8 mouse cellular contexts compared by ENCODE assay signal in the genomic region with DNA sequence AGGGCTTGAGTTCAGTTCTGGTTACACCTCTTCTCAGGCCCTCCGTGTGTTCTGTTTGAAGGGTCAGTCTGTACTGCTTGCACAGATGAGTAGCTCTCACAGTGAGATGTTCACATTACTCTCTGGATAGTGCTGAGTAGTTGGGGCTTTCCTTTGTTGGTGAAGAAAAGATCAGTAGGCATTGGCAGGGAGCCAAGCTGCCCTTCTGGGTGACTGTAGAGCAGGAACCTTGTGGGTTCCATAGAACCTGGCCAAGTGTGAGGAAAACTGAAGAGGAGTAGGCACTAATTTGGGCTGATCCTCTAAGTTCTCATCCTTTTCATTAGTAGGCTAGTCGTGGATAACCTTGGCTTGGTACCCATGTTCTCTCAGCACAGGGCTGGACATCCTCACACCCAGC. TPM values are rescaled to one million over a fixed set of nuclear protein-coding genes. Genes with fewer than 3 reads are reported as not detected.
DNase-seq lines count a peak whose midpoint lies in the region; ATAC-seq lines count a peak whose summit lies in the region.

No protein-coding gene starts in this region.

- no peak overlapping the region for H3K4me3 ChIP-seq in kidney, embryonic 14.5 days (ENCODE audit: low read length)

- no peaks in the 10 kb centered on the region for H3K27me3 ChIP-seq in kidney, embryonic 14.5 days (ENCODE audit: control insufficient read depth, insufficient read depth, low read length)

- H3K4me2 ChIP-seq in kidney, embryonic 14.5 days (replicated peaks; ENCODE audit: low read depth, low read length) = no peak overlapping the region

- ATAC-seq in kidney, embryonic 14.5 days (ENCODE audit: low FRiP score, low TSS enrichment) = no peak

- DNase-seq in cerebellum, postnatal 14 days = peak; percentile 42 to 54
- no peak for DNase-seq in cerebellum, postnatal 4 days (ENCODE audit: low spot score in 2 of 2)
- DNase-seq in kidney, adult 9 months = peak; percentile 43
- peak; percentile 59 for DNase-seq in right cerebral cortex, postnatal 14 days
- no peak for DNase-seq in right cerebral cortex, postnatal 4 days
- DNase-seq in urinary bladder, adult 18-20 months (ENCODE audit: low spot score in 2 of 2) = no peak
- DNase-seq in gastrocnemius, adult 18-20 months (ENCODE audit: low spot score) = no peak

- no peaks in the 10 kb centered on the region for H3K9me3 ChIP-seq in kidney, embryonic 14.5 days (ENCODE audit: control insufficient read depth, low read length)

- no peak overlapping the region for H3K27ac ChIP-seq in kidney, embryonic 14.5 days (ENCODE audit: low read depth, low read length)

- H3K9ac ChIP-seq in kidney, embryonic 14.5 days (ENCODE audit: low read depth, low read length) = no peak overlapping the region

- H3K4me1 ChIP-seq in kidney, embryonic 14.5 days (ENCODE audit: control insufficient read depth, insufficient read depth, low read length) = peaks cover 8% of the 10 kb centered on the region

- 82% methylated on average over 2 of the region's 2 CpGs for WGBS in kidney, embryonic 14.5 days

- no peaks in the 10 kb centered on the region for H3K36me3 ChIP-seq in kidney, embryonic 14.5 days (ENCODE audit: control insufficient read depth, insufficient read depth, low read length)

RNA-seq across cellular contexts. Expression of a gene that starts 21.4 kb away (rescaled TPM):
- polyA plus RNA-seq in kidney, embryonic 14.5 days (2014; fragmentation: Nextera tagmentation; extraction: Ambion mirVana) = 17.1 and 26.1 TPM in 2 replicates
- 10 to 100 TPM; 23.4 to 28.6 TPM for total RNA-seq in gastrocnemius, adult 18-20 months (2021)

RNA-seq across cellular contexts. Expression of a gene that starts 42.7 kb away (rescaled TPM):
- polyA plus RNA-seq in kidney, embryonic 14.5 days (2014; fragmentation: Nextera tagmentation; extraction: Ambion mirVana) = 0.20 and 0.46 TPM in 2 replicates
- total RNA-seq in gastrocnemius, adult 18-20 months (2021) = under 1 TPM; 0.41 to 0.90 TPM

RNA-seq across cellular contexts. Expression of a gene that starts 58.2 kb away (rescaled TPM):
- polyA plus RNA-seq in kidney, embryonic 14.5 days (2014; fragmentation: Nextera tagmentation; extraction: Ambion mirVana) = 8.0 and 16.8 TPM in 2 replicates
- total RNA-seq in gastrocnemius, adult 18-20 months (2021) = 1 to 10 TPM; 5.9 to 6.6 TPM

Comparison
In these comparisons a context has a peak if more than half of its experiments do, and no peak if none do; other contexts are left out.
1. DNase-seq: peak in cerebellum, postnatal 14 days (2 of 2), kidney, adult 9 months (single experiment) and right cerebral cortex, postnatal 14 days (single experiment); none in cerebellum, postnatal 4 days (0 of 2), right cerebral cortex, postnatal 4 days (single experiment), urinary bladder, adult 18-20 months (0 of 2) and gastrocnemius, adult 18-20 months (single experiment).